Mouse (Mus musculus) myocyte (in vitro differentiated cells): Measurements from ENCODE around the gene Arhgap31. TPM values are rescaled to one million over a fixed set of nuclear protein-coding genes. Genes with fewer than 3 reads are reported as not detected.

ENCODE experiments used
- H3K27me3 ChIP-seq: one replicate; pipeline ENCODE4 v1.6.1; 2011; ENCODE audit not compliant: control insufficient read depth, insufficient read depth, insufficient read length
- H3K36me3 ChIP-seq: one replicate; pipeline ENCODE4 v1.6.1; 2011; ENCODE audit not compliant: control insufficient read depth, insufficient read depth
- H3K4me2 ChIP-seq: one replicate; pipeline ENCODE4 v1.6.1; 2011; ENCODE audit warnings: low read depth, control low read depth
- H3K4me3 ChIP-seq: one replicate; pipeline ENCODE4 v1.5.1; 2011; ENCODE audit warnings: mild to moderate bottlenecking, control low read depth, moderate library complexity
- H3K79me2 ChIP-seq: one replicate; pipeline ENCODE4 v1.6.1; 2011; ENCODE audit not compliant: control insufficient read depth, insufficient read depth
- H3ac ChIP-seq: one replicate; pipeline ENCODE4 v1.6.1; 2011; ENCODE audit not compliant: control insufficient read depth, insufficient read length
- CEBPB ChIP-seq: IDR thresholded peaks from 2 replicates; pipeline ENCODE4 v1.6.1; 2011; ENCODE audit warnings: mild to moderate bottlenecking, moderate library complexity; ENCODE audit not compliant: poor library complexity, insufficient read depth, severe bottlenecking
- E2F4 ChIP-seq: IDR thresholded peaks from one replicate; pipeline ENCODE4 v1.6.1; 2011; ENCODE audit warnings: mild to moderate bottlenecking, control low read depth, moderate library complexity; ENCODE audit not compliant: insufficient read depth
- MAX ChIP-seq: IDR thresholded peaks from one replicate; pipeline ENCODE4 v1.6.1; 2011; ENCODE audit warnings: low read depth, mild to moderate bottlenecking, control low read depth
- MYOD1 ChIP-seq, 3 experiments: IDR thresholded peaks; one replicate each; pipeline ENCODE4 v1.6.1; 2011; ENCODE audit warnings: control low read depth in 2 of 3, low read depth in 2 of 3, mild to moderate bottlenecking in 2 of 3, moderate library complexity in 1 of 3; ENCODE audit not compliant: insufficient read length in 2 of 3, control insufficient read depth in 1 of 3
- MYOG ChIP-seq, 3 experiments: IDR thresholded peaks; one replicate each; pipeline ENCODE4 v1.6.1; 2011; ENCODE audit warnings: control low read depth in 2 of 3, low read depth in 2 of 3, mild to moderate bottlenecking in 2 of 3; ENCODE audit not compliant: insufficient read length in 2 of 3, control insufficient read depth in 1 of 3, insufficient read depth in 1 of 3
- POLR2A ChIP-seq: IDR thresholded peaks from one replicate; pipeline ENCODE4 v1.6.1; 2011; ENCODE audit warnings: low read depth, mild to moderate bottlenecking, control low read depth, moderate library complexity; ENCODE audit not compliant: insufficient read length
- POLR2AphosphoS2 ChIP-seq: IDR thresholded peaks from one replicate; pipeline ENCODE4 v1.6.1; 2011; ENCODE audit warnings: low read depth, control low read depth; ENCODE audit not compliant: insufficient read length
- REST ChIP-seq: IDR thresholded peaks from one replicate; pipeline ENCODE4 v1.6.1; 2011; ENCODE audit warnings: mild to moderate bottlenecking, control low read depth, moderate library complexity; ENCODE audit not compliant: insufficient read depth, insufficient read length
- SRF ChIP-seq: IDR thresholded peaks from one replicate; pipeline ENCODE4 v1.6.1; 2011; ENCODE audit warnings: low read depth; ENCODE audit not compliant: control insufficient read depth, insufficient read length
- TCF12 ChIP-seq: IDR thresholded peaks from one replicate; pipeline ENCODE4 v1.6.1; 2011; ENCODE audit warnings: mild to moderate bottlenecking, control low read depth; ENCODE audit not compliant: poor library complexity, insufficient read depth, severe bottlenecking
- TCF3 ChIP-seq: IDR thresholded peaks from one replicate; pipeline ENCODE4 v1.6.1; 2011; ENCODE audit warnings: low read depth, control low read depth; ENCODE audit not compliant: insufficient read length
- USF1 ChIP-seq: IDR thresholded peaks from one replicate; pipeline ENCODE4 v1.6.1; 2011; ENCODE audit warnings: low read depth, mild to moderate bottlenecking, control low read depth, moderate library complexity
- polyA plus RNA-seq: library from polyadenylated mRNA; unstranded; fragments of >200 nt; fragmentation: generic; extraction: Trizol; gene quantifications from one replicate; pipeline ENCODE4 v1.2.1, GENCODE M21; 2012; ENCODE audit warnings: missing spikeins

Gene Arhgap31
- polyA plus RNA-seq, 1 experiment = 5.8 TPM

DNA sequence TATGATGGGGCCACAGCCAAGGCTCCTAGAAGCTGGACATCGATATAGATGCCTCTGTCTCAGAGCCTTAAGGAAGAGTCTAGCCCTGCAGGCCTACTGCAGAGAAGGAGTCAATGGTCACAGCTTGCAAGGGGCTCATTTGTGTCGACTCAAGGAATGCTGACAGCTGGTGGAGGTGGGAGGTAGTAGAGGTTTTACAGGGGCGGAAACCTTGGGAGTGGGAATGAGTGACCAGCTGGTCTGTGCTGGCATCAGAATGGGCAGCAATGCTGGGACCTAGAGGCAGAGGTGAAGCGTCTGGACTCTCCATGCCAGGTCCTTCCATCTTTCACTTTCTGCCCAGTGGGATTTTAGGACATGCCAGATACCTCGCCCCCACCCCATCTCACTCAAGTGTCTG lies 17.5 kb downstream of the Arhgap31 start:
- H3K4me2 ChIP-seq = peak overlapping the region; percentile 50
- H3K4me3 ChIP-seq = no peak overlapping the region
- H3K79me2 ChIP-seq = peaks cover 65% of the 10 kb centered on the region
- H3ac ChIP-seq = no peak overlapping the region
- no peaks in the 10 kb centered on the region for H3K27me3 ChIP-seq
- no peaks in the 10 kb centered on the region for H3K36me3 ChIP-seq
- peak in 1 of 3 experiments; percentile 73 for TF ChIP-seq MYOD1 (IDR thresholded peaks at IDR 0.05; ENCODE audit: control insufficient read depth in 1 of 3, insufficient read length in 2 of 3, low read depth in 2 of 3)
- TF ChIP-seq USF1 = no peak
- no peak for TF ChIP-seq TCF12
- TF ChIP-seq CEBPB = no peak
- no peak for TF ChIP-seq SRF
- TF ChIP-seq POLR2A = no peak
- TF ChIP-seq REST = no peak
- TF ChIP-seq MAX = no peak
- TF ChIP-seq POLR2AphosphoS2 = no peak
- TF ChIP-seq TCF3 = no peak
- TF ChIP-seq E2F4 = no peak
- peak in 2 of 3 experiments; percentile 37 to 57 for TF ChIP-seq MYOG (IDR thresholded peaks at IDR 0.05; ENCODE audit: control insufficient read depth in 1 of 3, insufficient read depth in 1 of 3, insufficient read length in 2 of 3, low read depth in 2 of 3)

DNA sequence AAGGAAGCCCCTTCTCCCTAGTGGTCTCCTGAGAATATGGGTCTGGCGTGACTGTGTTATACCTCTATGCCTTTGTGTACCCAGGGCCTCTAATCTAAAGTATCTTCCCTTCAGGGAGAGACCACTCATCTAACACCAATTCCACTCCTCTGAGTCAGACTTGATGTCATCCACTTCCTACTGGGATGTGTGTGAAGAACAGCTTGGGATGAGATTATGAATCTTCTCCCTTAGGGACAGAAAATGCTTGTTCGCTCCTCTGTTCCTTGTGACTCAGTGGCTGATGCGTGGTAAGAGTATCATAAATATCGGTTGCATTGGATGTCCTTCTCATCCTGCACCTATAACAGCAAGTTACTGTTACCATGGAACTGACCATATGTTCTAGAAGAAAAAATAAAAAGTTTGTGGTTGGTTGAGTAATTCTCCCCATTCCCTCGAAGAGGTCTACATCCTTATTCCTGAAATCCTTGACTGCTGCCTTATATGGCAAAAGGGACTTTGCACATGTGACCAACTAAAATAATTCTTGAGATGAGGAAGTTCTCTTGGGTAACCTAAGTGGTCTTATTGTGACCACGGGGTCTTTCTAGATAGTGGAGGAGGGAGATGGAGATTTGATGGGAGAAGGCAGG lies 18.1 kb downstream of the Arhgap31 start:
- Histone ChIP-seq H3K79me2 (peaks cover 60% of the 10 kb centered on the region), H3K27me3 (no peaks in the 10 kb centered on the region), H3K36me3 (no peaks in the 10 kb centered on the region), H3ac (no peak overlapping the region), H3K4me2 (peak overlapping the region; percentile 50), H3K4me3 (no peak overlapping the region)
- TF ChIP-seq POLR2A (no peak), MYOG (IDR thresholded peaks at IDR 0.05; ENCODE audit: control insufficient read depth in 1 of 3, insufficient read depth in 1 of 3, insufficient read length in 2 of 3, low read depth in 2 of 3) (no peak), MYOD1 (IDR thresholded peaks at IDR 0.05; ENCODE audit: control insufficient read depth in 1 of 3, insufficient read length in 2 of 3, low read depth in 2 of 3) (no peak), MAX (no peak), USF1 (peak; percentile 95), CEBPB (0 out of 2 replicates have a peak, but pooled peaks have one; percentile 31), POLR2AphosphoS2 (no peak), E2F4 (no peak), SRF (peak; percentile 68)

DNA sequence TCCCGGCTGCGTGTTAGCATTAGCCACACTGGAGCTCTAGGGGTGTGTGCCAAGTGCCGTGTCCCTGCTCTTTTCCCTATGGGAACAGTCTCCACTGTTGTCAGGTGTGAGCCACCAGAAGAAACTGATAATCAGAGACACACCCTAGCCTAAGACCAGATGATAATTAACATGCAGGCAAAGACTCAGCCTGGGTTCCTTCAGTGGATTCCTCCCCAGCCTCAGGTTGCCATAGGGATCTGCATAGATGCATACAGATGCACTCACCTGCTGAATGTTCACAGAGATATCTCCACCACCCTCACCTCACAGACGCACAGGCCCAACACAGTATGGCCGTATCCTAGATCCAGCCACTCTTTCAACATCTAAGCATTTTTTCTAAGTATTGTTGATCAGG lies 22.6 kb downstream of the Arhgap31 start:
- Histone ChIP-seq H3K4me3 (no peak overlapping the region), H3K27me3 (no peaks in the 10 kb centered on the region), H3K79me2 (peaks cover 24% of the 10 kb centered on the region), H3ac (no peak overlapping the region), H3K36me3 (no peaks in the 10 kb centered on the region), H3K4me2 (no peak overlapping the region)
- TF ChIP-seq E2F4 (no peak), TCF3 (no peak), TCF12 (no peak), REST (no peak), USF1 (no peak), MYOD1 (IDR thresholded peaks at IDR 0.05; ENCODE audit: control insufficient read depth in 1 of 3, insufficient read length in 2 of 3, low read depth in 2 of 3) (no peak), POLR2AphosphoS2 (no peak), POLR2A (no peak), MYOG (IDR thresholded peaks at IDR 0.05; ENCODE audit: control insufficient read depth in 1 of 3, insufficient read depth in 1 of 3, insufficient read length in 2 of 3, low read depth in 2 of 3) (no peak), MAX (no peak), SRF (no peak)

DNA sequence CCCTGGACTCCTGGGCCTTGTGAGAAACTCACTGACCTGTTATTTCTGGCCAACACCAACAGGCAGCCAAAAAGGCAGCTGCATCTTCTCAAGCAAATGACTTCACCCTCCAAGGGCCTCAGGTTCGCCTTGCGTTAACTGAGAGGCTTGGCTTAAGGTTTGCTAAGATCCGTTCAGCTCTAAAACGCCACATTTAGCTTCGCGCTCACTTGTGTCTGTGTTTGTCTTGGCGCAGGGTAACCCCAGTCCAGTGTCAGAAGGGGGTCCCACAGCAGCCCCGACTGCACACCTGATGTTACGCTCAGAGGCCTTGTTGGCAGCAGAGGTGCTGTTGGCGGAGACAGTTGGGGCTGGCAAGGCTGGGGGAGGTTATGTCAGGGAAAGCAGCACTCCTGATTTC lies 23.3 kb downstream of the Arhgap31 start:
- no peak overlapping the region for H3K4me3 ChIP-seq
- no peak overlapping the region for H3K4me2 ChIP-seq
- no peak overlapping the region for H3ac ChIP-seq
- TF ChIP-seq E2F4 (no peak), MAX (no peak), MYOD1 (IDR thresholded peaks at IDR 0.05; ENCODE audit: control insufficient read depth in 1 of 3, insufficient read length in 2 of 3, low read depth in 2 of 3) (peak in 1 of 3 experiments; percentile 3)
- H3K27me3 ChIP-seq = no peaks in the 10 kb centered on the region
- H3K36me3 ChIP-seq = no peaks in the 10 kb centered on the region
- peaks cover 24% of the 10 kb centered on the region for H3K79me2 ChIP-seq
